25 mouse cellular contexts compared by ENCODE assay signal in genomic region chr15:88895119-88895518, GRCm38 (mm10). TPM values are rescaled to one million over a fixed set of nuclear protein-coding genes. Genes with fewer than 3 reads are reported as not detected.
"Had no signal": no experiment of that assay in that cellular context is flagged by ENCODE, and none has a peak within 500 bp of the region (broad histone marks: within the 10 kb centered on the region; RNA-seq: fewer than 3 reads in every experiment).

No protein-coding gene starts in this region.

- H3K9ac ChIP-seq: kidney, embryonic 15.5 days; limb, embryonic 13.5 days; liver, embryonic 12.5 days; liver, embryonic 15.5 days; midbrain, embryonic 12.5 days; midbrain, embryonic 15.5 days; neural tube, embryonic 12.5 days; neural tube, embryonic 15.5 days; stomach, embryonic 15.5 days had no signal

- H3K4me2 ChIP-seq: kidney, embryonic 15.5 days; limb, embryonic 13.5 days; liver, embryonic 12.5 days; liver, embryonic 15.5 days; midbrain, embryonic 12.5 days; midbrain, embryonic 15.5 days; neural tube, embryonic 12.5 days; neural tube, embryonic 15.5 days; stomach, embryonic 15.5 days had no signal

- H3K36me3 ChIP-seq: kidney, embryonic 15.5 days; limb, embryonic 10.5 days; limb, embryonic 13.5 days; liver, embryonic 12.5 days; liver, embryonic 15.5 days; midbrain, embryonic 12.5 days; midbrain, embryonic 15.5 days; neural tube, embryonic 12.5 days; neural tube, embryonic 15.5 days; stomach, embryonic 15.5 days had no signal

- DNase-seq: kidney, adult 8-10 months; kidney, postnatal 14 days; layer of hippocampus, adult 9-11 months; liver; lung, adult 2 months; right cerebral cortex, postnatal 25 days; spleen, adult 18-20 months; thymus, adult 18-20 months; thymus, postnatal 36 days had no signal

- ATAC-seq: liver, embryonic 12.5 days; midbrain, embryonic 15.5 days had no signal

- H3K4me3 ChIP-seq: kidney, embryonic 15.5 days; layer of hippocampus, adult 2 months; limb, embryonic 10.5 days; limb, embryonic 13.5 days; liver, embryonic 12.5 days; liver, embryonic 15.5 days; megakaryocyte, embryonic 14.5 days; midbrain, embryonic 12.5 days; midbrain, embryonic 15.5 days; neural tube, embryonic 12.5 days; neural tube, embryonic 15.5 days; stomach, embryonic 15.5 days had no signal

- H3K27ac ChIP-seq: kidney, embryonic 15.5 days; layer of hippocampus, adult 2 months; limb, embryonic 10.5 days; limb, embryonic 13.5 days; liver, embryonic 12.5 days; liver, embryonic 15.5 days; macrophage; midbrain, embryonic 12.5 days; midbrain, embryonic 15.5 days; neural tube, embryonic 12.5 days; neural tube, embryonic 15.5 days; stomach, embryonic 15.5 days had no signal

- H3K9me3 ChIP-seq: kidney, embryonic 15.5 days; limb, embryonic 10.5 days; limb, embryonic 13.5 days; liver, embryonic 12.5 days; liver, embryonic 15.5 days; megakaryocyte, embryonic 14.5 days; midbrain, embryonic 12.5 days; midbrain, embryonic 15.5 days; neural tube, embryonic 12.5 days; neural tube, embryonic 15.5 days; stomach, embryonic 15.5 days had no signal

- H3K27me3 ChIP-seq: kidney, embryonic 15.5 days; neural tube, embryonic 15.5 days; stomach, embryonic 15.5 days had no signal

RNA-seq across cellular contexts. Expression of gene Ttll8, which starts 59.1 kb away (rescaled TPM):
- polyA plus RNA-seq: kidney, embryonic 15.5 days; large intestine, adult 2 months; limb, embryonic 10.5 days; limb, embryonic 13.5 days; liver, embryonic 12.5 days; liver, embryonic 15.5 days; lung, embryonic 16.5 days; macrophage; midbrain, embryonic 12.5 days; neural tube, embryonic 12.5 days; stomach, embryonic 15.5 days; urinary bladder, adult 2 months had no signal
